Mouse (Mus musculus) skeletal muscle tissue, postnatal 0 days (tissue): ENCODE results near the gene Akr1b8. TPM values are rescaled to one million over a fixed set of nuclear protein-coding genes. Genes with fewer than 3 reads are reported as not detected.

Source experiments
- polyA plus RNA-seq: library from polyadenylated mRNA; unstranded; fragments of >200 nt; fragmentation: Nextera tagmentation; extraction: Ambion mirVana; gene quantifications from 2 replicates; pipeline ENCODE4 v1.2.1, GENCODE M21; 2015

Akr1b8 gene
- polyA plus RNA-seq, result 3.7 and 6.2 TPM in 2 replicates

DNA sequence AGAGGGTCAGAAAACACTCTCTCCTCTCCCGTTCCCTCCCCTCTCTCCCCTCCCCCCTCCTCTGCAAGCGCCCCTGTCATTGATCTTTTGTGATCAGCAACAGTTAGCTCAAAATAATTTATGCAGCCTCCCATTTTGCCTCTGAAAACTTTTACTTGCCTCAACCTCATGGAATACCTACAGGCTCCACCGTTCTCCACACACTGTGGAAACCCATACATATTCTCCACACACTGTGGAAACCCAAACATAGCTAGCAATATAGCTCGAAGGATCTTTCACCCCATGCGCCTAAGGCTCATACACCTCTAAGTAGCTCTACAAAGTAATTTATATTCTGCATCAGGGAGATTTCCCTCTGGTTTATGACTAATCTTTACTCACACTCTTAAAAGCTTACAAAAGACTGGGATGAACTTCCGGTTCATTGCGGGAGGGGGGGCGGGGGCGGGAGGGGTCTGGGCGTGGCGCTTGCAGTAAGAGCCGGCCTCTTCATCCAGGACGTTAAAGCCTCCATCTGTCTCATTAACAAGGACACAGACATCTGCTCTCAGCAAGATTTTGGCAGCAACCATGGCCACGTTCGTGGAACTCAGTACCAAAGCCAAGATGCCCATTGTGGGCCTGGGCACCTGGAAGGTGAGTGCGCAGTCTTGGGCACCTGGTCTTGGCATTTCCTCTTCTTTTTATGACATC is at the start of gene Akr1b8:
TSS of gene Akr1b8 (plus strand) at position 462 of the 696 bp plus-strand sequence.

DNA sequence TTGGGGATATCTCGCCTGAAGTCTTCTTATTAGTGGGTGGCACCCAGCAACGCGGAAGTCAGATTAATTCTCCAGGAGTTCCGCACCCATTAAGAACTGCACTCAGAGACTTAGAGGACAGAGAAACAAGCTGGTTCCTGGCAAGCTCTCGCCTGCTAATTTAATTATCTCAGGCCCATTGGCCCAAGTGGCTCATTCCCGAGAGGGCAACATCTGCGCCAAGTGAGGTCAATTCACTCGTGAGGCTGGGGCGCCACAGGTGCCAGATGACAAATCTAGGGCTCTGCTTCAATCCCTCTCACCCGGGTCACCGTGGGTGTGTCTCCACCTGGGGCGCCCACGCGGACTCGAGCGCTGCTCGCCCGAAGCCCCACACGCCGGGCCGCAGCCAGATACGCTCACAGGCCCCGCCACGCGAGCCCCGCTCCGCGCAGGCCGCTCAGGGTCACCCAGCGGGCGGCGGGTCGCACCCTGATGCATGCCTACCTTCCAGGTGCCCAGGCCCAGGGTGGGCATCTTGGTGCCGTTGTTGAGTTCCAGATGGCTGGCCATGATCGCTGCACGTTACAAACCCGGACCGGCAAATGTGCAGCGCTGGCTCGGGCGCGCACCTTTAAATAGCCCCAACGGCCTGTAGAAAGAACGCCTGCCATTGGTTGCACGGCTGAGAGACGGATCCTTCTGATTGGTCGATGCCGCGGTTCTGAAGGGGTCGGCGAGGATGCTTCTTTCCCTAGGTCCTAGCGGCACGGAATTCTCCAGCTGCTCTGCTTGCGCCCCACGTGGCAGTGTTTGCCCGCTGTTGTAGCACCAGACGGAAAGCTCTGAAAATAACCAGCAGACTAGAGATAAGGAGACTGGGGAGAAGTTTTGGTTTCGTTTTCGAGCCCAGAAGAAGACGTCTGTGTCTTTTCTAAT is 36.8 kb upstream of the Akr1b8 start, which contains the start of gene Akr1b3:
TSS of gene Akr1b3 (minus strand) at position 625 of the 918 bp plus-strand sequence.

DNA sequence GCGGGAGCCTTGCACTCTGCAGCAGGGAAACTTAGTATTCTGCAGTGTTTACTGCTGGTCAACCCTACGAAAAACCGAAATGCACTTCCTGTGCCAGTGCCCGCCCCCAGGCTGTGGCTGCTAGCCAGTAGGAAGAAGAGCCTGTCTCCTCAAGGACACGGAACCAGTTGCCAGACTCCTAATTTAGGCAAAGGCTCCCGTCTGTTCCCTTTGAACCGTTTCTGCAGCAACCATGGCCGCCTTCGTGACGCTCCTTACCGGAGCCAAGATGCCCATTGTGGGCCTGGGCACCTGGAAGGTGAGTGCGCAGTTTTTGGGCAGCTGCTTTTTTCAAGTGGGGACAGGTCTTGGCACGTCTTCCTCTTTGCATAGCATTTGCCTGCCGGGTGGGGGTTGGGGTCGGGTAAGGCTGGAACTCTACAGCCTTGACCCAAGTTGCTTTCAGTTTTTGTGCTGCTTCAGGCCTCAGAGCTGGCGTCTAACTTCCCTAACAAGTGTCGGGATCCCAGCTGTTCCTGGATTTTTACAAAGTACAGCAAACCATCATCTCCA is 30.3 kb downstream of the Akr1b8 start, which contains the start of gene Akr1b10:
TSS of gene Akr1b10 (plus strand) at position 109 of the 552 bp plus-strand sequence.

DNA sequence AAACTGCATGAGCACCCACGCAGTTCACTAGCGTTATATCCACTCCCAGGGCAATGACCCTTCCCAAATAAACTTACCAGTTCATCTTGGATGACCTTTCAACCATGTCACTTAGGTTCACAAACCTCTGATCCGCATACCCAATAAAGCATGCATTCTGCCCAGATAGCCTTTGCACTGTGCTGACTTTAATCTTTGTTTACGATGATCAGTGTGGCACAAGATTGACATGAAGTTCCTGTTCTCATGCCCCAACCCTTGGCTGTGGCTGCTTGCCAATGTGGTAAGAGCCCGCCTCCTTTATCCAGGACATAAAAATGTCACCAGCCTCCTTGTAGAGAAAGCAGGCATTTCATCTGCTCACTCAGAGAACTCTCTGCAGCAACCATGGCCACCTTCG is 58.1 kb downstream of the Akr1b8 start, which contains the start of gene Akr1b7:
TSS of gene Akr1b7 (plus strand) at position 312 of the 400 bp plus-strand sequence.

Other genes with a start within 250 kb of the Akr1b8 start
- gene Slc35b4, start 177.0 kb upstream of the Akr1b8 start, polyA plus RNA-seq, result 13.4 and 16.3 TPM in 2 replicates
- 181 and 182 TPM in 2 replicates for gene Akr1b3, start 36.6 kb upstream of the Akr1b8 start, polyA plus RNA-seq
- 34.6 and 34.9 TPM in 2 replicates for gene Akr1b10, start 30.1 kb downstream of the Akr1b8 start, polyA plus RNA-seq
- gene Akr1b7, start 58.2 kb downstream of the Akr1b8 start, polyA plus RNA-seq, result 0.17 and 0.18 TPM in 2 replicates
- 19.2 and 20.6 TPM in 2 replicates for gene Bpgm, start 122.1 kb downstream of the Akr1b8 start, polyA plus RNA-seq
- gene Cald1, start 244.4 kb downstream of the Akr1b8 start, polyA plus RNA-seq, result 121 and 137 TPM in 2 replicates